Mouse (Mus musculus): ENCODE results near the gene Srgap3. TPM values are rescaled to one million over a fixed set of nuclear protein-coding genes. Genes with fewer than 3 reads are reported as not detected.

Srgap3 gene
- 14.3 and 15.9 TPM in 2 replicates for polyA plus RNA-seq (2012; rRNA removed)
- 8.4 and 8.9 TPM in 2 replicates for polyA plus RNA-seq (2014; fragmentation: Nextera tagmentation; extraction: Ambion mirVana)

- Histone ChIP-seq H3K36me3 (ENCODE audit: control insufficient read depth, insufficient read depth, low read length) (no peaks in the 10 kb centered on the region), H3K27me3 (ENCODE audit: control insufficient read depth, insufficient read depth, low read length) (no peaks in the 10 kb centered on the region), H3K27ac (replicated peaks; ENCODE audit: low read depth, low read length) (peak within 1 kb of the TSS; percentile 81), H3K9me3 (ENCODE audit: control insufficient read depth, low read length) (no peaks in the 10 kb centered on the region), H3K4me2 (replicated peaks; ENCODE audit: low read depth, low read length, severe bottlenecking) (peak within 1 kb of the TSS; percentile 51), H3K4me3 (replicated peaks; ENCODE audit: low read length) (peak within 1 kb of the TSS; percentile 71), H3K4me1 (ENCODE audit: control insufficient read depth, insufficient read depth, low read length) (peaks cover 23% of the 10 kb centered on the region), H3K9ac (ENCODE audit: low read depth, low read length, severe bottlenecking) (peak within 1 kb of the TSS; percentile 70)
- WGBS: under 1% methylated on average over 31 of the region's 31 CpGs
- TF ChIP-seq POLR2A (IDR thresholded peaks at IDR 0.05; ENCODE audit: borderline replicate concordance, extremely low read depth, insufficient read depth, insufficient read length): peak; percentile 36; the same call in 1 of the 2 replicates
- ATAC-seq (ENCODE audit: low FRiP score, low read depth) (peak; percentile 95), DNase-seq (ENCODE audit: low spot score) (peak; percentile 89)
These were observed at the start of gene Srgap3 for GRCm38 (mm10) chr6:112946895-112947436. Gene Srgap3 (minus strand): TSS chr6:112947266.

GRCm38 (mm10) chr6:112995708-112996107 is 48.6 kb upstream of the Srgap3 start:
- H3K4me2 ChIP-seq (replicated peaks; ENCODE audit: low read depth, low read length, severe bottlenecking): no peak overlapping the region
- no peaks in the 10 kb centered on the region for H3K27me3 ChIP-seq (ENCODE audit: control insufficient read depth, insufficient read depth, low read length)
- no peaks in the 10 kb centered on the region for H3K9me3 ChIP-seq (ENCODE audit: control insufficient read depth, low read length)
- H3K4me3 ChIP-seq (replicated peaks; ENCODE audit: low read length): no peak overlapping the region
- DNase-seq (ENCODE audit: low spot score): no peak
- H3K27ac ChIP-seq (replicated peaks; ENCODE audit: low read depth, low read length): no peak overlapping the region
- TF ChIP-seq POLR2A (IDR thresholded peaks at IDR 0.05; ENCODE audit: borderline replicate concordance, extremely low read depth, insufficient read depth, insufficient read length): no peak
- H3K9ac ChIP-seq (ENCODE audit: low read depth, low read length, severe bottlenecking): no peak overlapping the region
- no peaks in the 10 kb centered on the region for H3K4me1 ChIP-seq (ENCODE audit: control insufficient read depth, insufficient read depth, low read length)
- 38% methylated on average over 1 of the region's 1 CpGs for WGBS
- ATAC-seq (ENCODE audit: low FRiP score, low read depth): no peak
- no peaks in the 10 kb centered on the region for H3K36me3 ChIP-seq (ENCODE audit: control insufficient read depth, insufficient read depth, low read length)

DNA sequence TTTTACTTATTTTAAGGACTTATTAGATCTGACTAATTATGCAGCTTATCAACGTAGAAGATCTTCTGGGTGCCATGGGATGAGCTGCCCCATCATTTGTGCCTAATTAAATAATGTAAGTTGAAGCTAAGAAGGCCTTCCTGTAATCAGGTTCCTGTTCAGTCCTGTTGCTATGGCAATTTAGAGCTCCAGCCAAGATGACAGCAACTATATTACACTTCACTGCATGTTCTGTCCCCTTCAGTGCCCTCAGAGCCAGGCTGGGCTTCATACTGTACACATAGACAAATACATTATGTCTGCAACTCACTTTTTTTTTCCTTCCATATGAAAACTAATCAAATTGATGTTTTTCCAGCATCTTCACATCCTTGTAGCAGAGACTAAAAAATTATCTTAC is 43.1 kb upstream of the Srgap3 start:
- ATAC-seq (ENCODE audit: low FRiP score, low read depth) (no peak), DNase-seq (ENCODE audit: low spot score) (no peak)
- no peak for TF ChIP-seq POLR2A (IDR thresholded peaks at IDR 0.05; ENCODE audit: borderline replicate concordance, extremely low read depth, insufficient read depth, insufficient read length)
- H3K27me3 ChIP-seq (ENCODE audit: control insufficient read depth, insufficient read depth, low read length): no peaks in the 10 kb centered on the region
- H3K9me3 ChIP-seq (ENCODE audit: control insufficient read depth, low read length): no peaks in the 10 kb centered on the region
- H3K4me3 ChIP-seq (replicated peaks; ENCODE audit: low read length): no peak overlapping the region
- H3K4me1 ChIP-seq (ENCODE audit: control insufficient read depth, insufficient read depth, low read length): no peaks in the 10 kb centered on the region
- no peak overlapping the region for H3K9ac ChIP-seq (ENCODE audit: low read depth, low read length, severe bottlenecking)
- no peak overlapping the region for H3K27ac ChIP-seq (replicated peaks; ENCODE audit: low read depth, low read length)
- H3K4me2 ChIP-seq (replicated peaks; ENCODE audit: low read depth, low read length, severe bottlenecking): no peak overlapping the region
- H3K36me3 ChIP-seq (ENCODE audit: control insufficient read depth, insufficient read depth, low read length): no peaks in the 10 kb centered on the region
- WGBS: 57% methylated on average over 1 of the region's 1 CpGs

GRCm38 (mm10) chr6:112985362-112986314 is 38.6 kb upstream of the Srgap3 start:
- DNase-seq (ENCODE audit: low spot score) (no peak), ATAC-seq (ENCODE audit: low FRiP score, low read depth) (no peak)
- Histone ChIP-seq H3K4me3 (replicated peaks; ENCODE audit: low read length) (no peak overlapping the region), H3K36me3 (ENCODE audit: control insufficient read depth, insufficient read depth, low read length) (no peaks in the 10 kb centered on the region), H3K9me3 (ENCODE audit: control insufficient read depth, low read length) (no peaks in the 10 kb centered on the region), H3K4me2 (replicated peaks; ENCODE audit: low read depth, low read length, severe bottlenecking) (no peak overlapping the region), H3K9ac (ENCODE audit: low read depth, low read length, severe bottlenecking) (no peak overlapping the region), H3K27me3 (ENCODE audit: control insufficient read depth, insufficient read depth, low read length) (no peaks in the 10 kb centered on the region), H3K27ac (replicated peaks; ENCODE audit: low read depth, low read length) (no peak overlapping the region), H3K4me1 (ENCODE audit: control insufficient read depth, insufficient read depth, low read length) (peaks cover 2% of the 10 kb centered on the region; the same call in 1 of the 2 replicates)
- no peak for TF ChIP-seq POLR2A (IDR thresholded peaks at IDR 0.05; ENCODE audit: borderline replicate concordance, extremely low read depth, insufficient read depth, insufficient read length)
- 58% methylated on average over 9 of the region's 9 CpGs for WGBS

- Histone ChIP-seq H3K4me2 (replicated peaks; ENCODE audit: low read depth, low read length, severe bottlenecking) (no peak overlapping the region), H3K9ac (ENCODE audit: low read depth, low read length, severe bottlenecking) (no peak overlapping the region), H3K27ac (replicated peaks; ENCODE audit: low read depth, low read length) (no peak overlapping the region), H3K9me3 (ENCODE audit: control insufficient read depth, low read length) (no peaks in the 10 kb centered on the region), H3K4me3 (replicated peaks; ENCODE audit: low read length) (no peak overlapping the region), H3K27me3 (ENCODE audit: control insufficient read depth, insufficient read depth, low read length) (no peaks in the 10 kb centered on the region), H3K4me1 (ENCODE audit: control insufficient read depth, insufficient read depth, low read length) (peaks cover 2% of the 10 kb centered on the region; the same call in 1 of the 2 replicates), H3K36me3 (ENCODE audit: control insufficient read depth, insufficient read depth, low read length) (no peaks in the 10 kb centered on the region)
- no peak for DNase-seq (ENCODE audit: low spot score)
- TF ChIP-seq POLR2A (IDR thresholded peaks at IDR 0.05; ENCODE audit: borderline replicate concordance, extremely low read depth, insufficient read depth, insufficient read length): no peak
- 16% methylated on average over 7 of the region's 7 CpGs for WGBS
- no peak for ATAC-seq (ENCODE audit: low FRiP score, low read depth)
These were observed 35.2 kb upstream of the Srgap3 start for GRCm38 (mm10) chr6:112982241-112982640.
